Mouse (Mus musculus) MEL (cell line): ENCODE measurements at regions not wholly inside any gene's neighbourhood (a gene's known extent, or its start where the extent isn't known, plus 50 kb on each side); places are given as distances from the start of the nearest gene placed in this dataset.

Experiments
- DNase-seq: peaks from one replicate; pipeline ENCODE4 v3.0.0; 2011; ENCODE audit warnings: low read depth, low spot score
- H3K27ac ChIP-seq: 2 replicates; pipeline ENCODE4 v1.5.1; 2012; ENCODE audit warnings: low read depth, mild to moderate bottlenecking, control low read depth, low read length, moderate library complexity; ENCODE audit not compliant: control insufficient read depth
- H3K27me3 ChIP-seq, 2 experiments: fragments of 150-350 bp in 1 of 2; sonication (generic) in 1 of 2; 2 replicates each; pipeline ENCODE4 v1.6.1; 2012; ENCODE audit warnings: low read length in 2 of 2, mild to moderate bottlenecking in 2 of 2, improper control_type of control experiment in 1 of 2, moderate library complexity in 1 of 2; ENCODE audit not compliant: insufficient read depth in 2 of 2, control insufficient read depth in 1 of 2
- H3K36me3 ChIP-seq, 2 experiments: 2 replicates each; pipeline ENCODE4 v1.6.1; 2012 to 2014; ENCODE audit warnings: low read length in 2 of 2, improper control_type of control experiment in 1 of 2, inconsistent platforms in 1 of 2, mild to moderate bottlenecking in 1 of 2; ENCODE audit not compliant: insufficient read depth in 2 of 2, control insufficient read depth in 1 of 2
- H3K4me1 ChIP-seq, 2 experiments: fragments of 150-350 bp in 1 of 2; sonication (generic) in 1 of 2; 2 replicates each; pipeline ENCODE4 v1.6.1; 2012; ENCODE audit warnings: low read length in 2 of 2, improper control_type of control experiment in 1 of 2, mild to moderate bottlenecking in 1 of 2; ENCODE audit not compliant: insufficient read depth in 2 of 2, control insufficient read depth in 1 of 2
- H3K4me3 ChIP-seq, 2 experiments: fragments of 150-350 bp in 1 of 2; sonication (generic) in 1 of 2; 2 replicates each; pipeline ENCODE4 v1.5.1; 2012; ENCODE audit warnings: low read depth in 2 of 2, low read length in 2 of 2, mild to moderate bottlenecking in 2 of 2, moderate library complexity in 2 of 2, control low read depth in 1 of 2, improper control_type of control experiment in 1 of 2; ENCODE audit not compliant: control insufficient read depth in 1 of 2, insufficient read depth in 1 of 2
- H3K79me2 ChIP-seq: 2 replicates; pipeline ENCODE4 v1.6.1; 2012; ENCODE audit warnings: mild to moderate bottlenecking, low read length, moderate library complexity; ENCODE audit not compliant: control insufficient read depth, poor library complexity, insufficient read depth
- H3K9ac ChIP-seq: 2 replicates; pipeline ENCODE4 v1.6.1; 2012; ENCODE audit warnings: low read depth, mild to moderate bottlenecking, control low read depth, low read length, moderate library complexity; ENCODE audit not compliant: control insufficient read depth, poor library complexity, severe bottlenecking
- H3K9me3 ChIP-seq: fragments of 150-350 bp; sonication (generic); replicated peaks from 2 replicates; pipeline ENCODE4 v1.6.1; 2012; ENCODE audit warnings: mild to moderate bottlenecking, low read length, improper control_type of control experiment, moderate library complexity; ENCODE audit not compliant: insufficient read depth
- CHD1 ChIP-seq: IDR thresholded peaks from 2 replicates; pipeline ENCODE4 v1.6.1; 2012; ENCODE audit warnings: low read depth, mild to moderate bottlenecking, inconsistent platforms, low read length, improper control_type of control experiment
- CTCF ChIP-seq, 3 experiments: IDR thresholded peaks in 2 of 3; conservative IDR thresholded peaks in 1 of 3; 2 replicates each; pipeline ENCODE4 v1.5.1; 2011 to 2012; ENCODE audit warnings: low read length in 3 of 3, low read depth in 2 of 3, mild to moderate bottlenecking in 2 of 3, improper control_type of control experiment in 1 of 3, inconsistent platforms in 1 of 3, mixed read lengths in 1 of 3, moderate library complexity in 1 of 3; ENCODE audit not compliant: control insufficient read depth in 1 of 3, insufficient read depth in 1 of 3, poor library complexity in 1 of 3, severe bottlenecking in 1 of 3
- EP300 ChIP-seq, 2 experiments: IDR thresholded peaks; 2 replicates each; pipeline ENCODE4 v1.6.1; 2011; ENCODE audit warnings: improper control_type of control experiment in 2 of 2, low read length in 2 of 2, low read depth in 1 of 2, mild to moderate bottlenecking in 1 of 2
- ETS1 ChIP-seq: IDR thresholded peaks from 2 replicates; pipeline ENCODE4 v1.6.1; 2012; ENCODE audit warnings: low read depth, mild to moderate bottlenecking, inconsistent platforms, low read length, improper control_type of control experiment, moderate library complexity
- JUND ChIP-seq: IDR thresholded peaks from 2 replicates; pipeline ENCODE4 v1.6.1; 2011; ENCODE audit warnings: low read depth, mild to moderate bottlenecking, improper control_type of control experiment, low read length
- KAT2A ChIP-seq: conservative IDR thresholded peaks from 2 replicates; pipeline ENCODE4 v1.6.1; 2012; ENCODE audit warnings: low read depth, low read length, improper control_type of control experiment, inconsistent platforms
- MAFK ChIP-seq: IDR thresholded peaks from 2 replicates; pipeline ENCODE4 v1.6.1; 2011; ENCODE audit warnings: low read depth, mild to moderate bottlenecking, low read length, improper control_type of control experiment, borderline replicate concordance
- MAZ ChIP-seq: IDR thresholded peaks from 2 replicates; pipeline ENCODE4 v1.6.1; 2012; ENCODE audit warnings: low read depth, mild to moderate bottlenecking, inconsistent platforms, low read length, improper control_type of control experiment
- MEF2A ChIP-seq: IDR thresholded peaks from 2 replicates; pipeline ENCODE4 v1.6.1; 2014; ENCODE audit warnings: low read depth, mild to moderate bottlenecking, inconsistent platforms, low read length, improper control_type of control experiment; ENCODE audit not compliant: poor library complexity, insufficient replicate concordance, severe bottlenecking; ENCODE audit errors: extremely low read depth
- MXI1 ChIP-seq: IDR thresholded peaks from 2 replicates; pipeline ENCODE4 v1.6.1; 2011; ENCODE audit warnings: mild to moderate bottlenecking, low read depth, low read length, improper control_type of control experiment
- MYB ChIP-seq: IDR thresholded peaks from 2 replicates; pipeline ENCODE4 v1.6.1; 2011; ENCODE audit warnings: mild to moderate bottlenecking, low read depth, low read length, improper control_type of control experiment
- NRF1 ChIP-seq: IDR thresholded peaks from 2 replicates; pipeline ENCODE4 v1.6.1; 2014; ENCODE audit warnings: low read depth, mild to moderate bottlenecking, inconsistent platforms, low read length, improper control_type of control experiment, moderate library complexity; ENCODE audit not compliant: poor library complexity, insufficient read depth, severe bottlenecking
- POLR2AphosphoS5 ChIP-seq: IDR thresholded peaks from 2 replicates; pipeline ENCODE4 v1.6.1; 2012; ENCODE audit warnings: low read depth, borderline replicate concordance, mild to moderate bottlenecking, inconsistent platforms, low read length, moderate library complexity, mixed read lengths
- RAD21 ChIP-seq: IDR thresholded peaks from 2 replicates; pipeline ENCODE4 v1.6.1; 2011; ENCODE audit warnings: mild to moderate bottlenecking, low read depth, low read length, improper control_type of control experiment
- RCOR1 ChIP-seq: IDR thresholded peaks from 2 replicates; pipeline ENCODE4 v1.6.1; 2012; ENCODE audit warnings: low read depth, mild to moderate bottlenecking, inconsistent platforms, low read length, improper control_type of control experiment
- SIN3A ChIP-seq: IDR thresholded peaks from 2 replicates; pipeline ENCODE4 v1.6.1; 2012; ENCODE audit warnings: low read length, improper control_type of control experiment, inconsistent platforms
- ZC3H11A ChIP-seq: IDR thresholded peaks from 2 replicates; pipeline ENCODE4 v1.6.1; 2012; ENCODE audit warnings: low read depth, mild to moderate bottlenecking, inconsistent platforms, low read length, improper control_type of control experiment
- ZKSCAN1 ChIP-seq: IDR thresholded peaks from 2 replicates; pipeline ENCODE4 v1.6.1; 2012; ENCODE audit warnings: low read depth, mild to moderate bottlenecking, inconsistent platforms, low read length, improper control_type of control experiment, moderate library complexity
- ZNF384 ChIP-seq: IDR thresholded peaks from 2 replicates; pipeline ENCODE4 v1.6.1; 2012; ENCODE audit warnings: low read depth, mild to moderate bottlenecking, inconsistent platforms, low read length, improper control_type of control experiment

DNA sequence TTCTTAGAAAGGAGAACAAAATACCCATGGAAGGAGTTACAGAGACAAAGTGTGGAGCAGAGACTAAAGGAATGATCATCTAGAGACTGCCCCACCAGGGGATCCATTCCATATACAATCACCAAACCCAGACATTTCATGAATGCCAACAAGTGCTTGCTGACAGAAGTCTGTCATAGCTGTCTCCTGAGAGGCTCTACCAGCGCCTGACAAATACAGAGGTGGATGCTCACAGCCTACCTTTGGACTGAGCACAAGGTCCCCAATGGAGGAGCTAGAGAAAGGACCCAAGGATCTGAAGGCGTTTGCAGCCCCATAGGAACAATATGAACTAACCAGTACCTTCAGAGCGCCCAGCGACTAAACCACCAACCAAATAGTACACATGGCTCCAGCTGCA lies 83.6 kb upstream of the Nkx2-2 start:
- H3K27me3 ChIP-seq, result no peaks in the 10 kb centered on the region
- no peaks in the 10 kb centered on the region for H3K4me1 ChIP-seq
- no peak overlapping the region for H3K27ac ChIP-seq
- TF ChIP-seq JUND (no peak), ZC3H11A (no peak), SIN3A (no peak), ZNF384 (no peak), EP300 (IDR thresholded peaks at IDR 0.05; ENCODE audit: low read depth in 1 of 2, low read length in 2 of 2) (no peak), KAT2A (no peak), RCOR1 (no peak), NRF1 (no peak), RAD21 (no peak), CTCF (IDR thresholded peaks at IDR 0.05 in 2 of 3, conservative IDR thresholded peaks at IDR 0.05 in 1 of 3; ENCODE audit: control insufficient read depth in 1 of 3, insufficient read depth in 1 of 3, low read depth in 2 of 3, low read length in 3 of 3, poor library complexity in 1 of 3, severe bottlenecking in 1 of 3) (no peak)
- H3K79me2 ChIP-seq, result no peaks in the 10 kb centered on the region
- H3K9me3 ChIP-seq, result no peaks in the 10 kb centered on the region
- no peak for DNase-seq
- H3K4me3 ChIP-seq, result no peak overlapping the region
- H3K36me3 ChIP-seq, result no peaks in the 10 kb centered on the region
- no peak overlapping the region for H3K9ac ChIP-seq

DNA sequence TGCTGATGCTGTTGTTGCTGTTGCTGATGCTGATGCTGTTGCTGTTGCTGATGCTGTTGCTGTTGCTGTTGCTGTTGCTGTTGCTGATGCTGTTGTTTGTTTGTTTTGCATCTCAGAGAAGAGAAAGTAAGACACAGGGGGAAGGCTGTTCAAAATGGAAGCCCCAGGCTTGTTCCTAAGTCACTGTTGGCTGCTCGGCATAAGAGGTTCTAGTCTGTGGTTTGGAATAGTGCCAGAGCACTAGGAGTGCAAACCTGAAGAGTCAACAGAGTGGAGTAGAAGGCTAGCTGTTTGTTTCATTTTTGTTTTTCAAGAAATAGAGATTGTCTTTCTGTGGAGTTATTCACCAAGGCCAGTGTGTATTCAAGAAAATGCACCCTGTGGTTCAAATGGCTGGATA lies 75.1 kb upstream of the Nkx2-2 start:
- peak; percentile 35 for DNase-seq
- no peak overlapping the region for H3K27ac ChIP-seq
- no peaks in the 10 kb centered on the region for H3K79me2 ChIP-seq
- H3K9me3 ChIP-seq, result no peaks in the 10 kb centered on the region
- TF ChIP-seq MEF2A, result no peak
- TF ChIP-seq CHD1, result no peak
- no peak for TF ChIP-seq JUND
- no peak for TF ChIP-seq POLR2AphosphoS5
- TF ChIP-seq MXI1, result no peak
- no peak for TF ChIP-seq RCOR1
- TF ChIP-seq KAT2A, result no peak
- no peak for TF ChIP-seq MAZ
- TF ChIP-seq ETS1, result no peak
- TF ChIP-seq MAFK, result no peak
- TF ChIP-seq MYB, result no peak
- TF ChIP-seq SIN3A, result no peak
- TF ChIP-seq EP300 (IDR thresholded peaks at IDR 0.05; ENCODE audit: low read depth in 1 of 2, low read length in 2 of 2), result no peak
- TF ChIP-seq ZKSCAN1, result no peak
- no peaks in the 10 kb centered on the region for H3K36me3 ChIP-seq
- no peak overlapping the region for H3K4me3 ChIP-seq
- no peaks in the 10 kb centered on the region for H3K27me3 ChIP-seq
- H3K4me1 ChIP-seq, result no peaks in the 10 kb centered on the region
- H3K9ac ChIP-seq, result no peak overlapping the region
